Mouse (Mus musculus) cerebellum, adult 2 months (tissue): ENCODE data around the gene Gm21497.
"Not testable (repeated sequence)": the region's sequence is repeated elsewhere in the genome, so short reads cannot be mapped to it uniquely, and the experiment has no call there.

ENCODE experiments used
- CTCF ChIP-seq: fragments of 200-500 bp; IDR thresholded peaks from 2 replicates; pipeline ENCODE4 v1.5.1; 2011; ENCODE audit warnings: low read depth, mild to moderate bottlenecking, control low read depth, low read length, moderate library complexity, borderline replicate concordance; ENCODE audit not compliant: insufficient read depth
- POLR2A ChIP-seq: fragments of 200-500 bp; IDR thresholded peaks from 2 replicates; pipeline ENCODE4 v1.6.1; 2011; ENCODE audit warnings: low read length, control low read depth, borderline replicate concordance; ENCODE audit not compliant: insufficient read depth

GRCm38 (mm10) chrY:61646446-61646845, at the start of gene Gm21497:
- TF ChIP-seq CTCF, POLR2A: not testable (repeated sequence)
